ENCODE assay signal across 8 mouse cellular contexts in the genomic region with DNA sequence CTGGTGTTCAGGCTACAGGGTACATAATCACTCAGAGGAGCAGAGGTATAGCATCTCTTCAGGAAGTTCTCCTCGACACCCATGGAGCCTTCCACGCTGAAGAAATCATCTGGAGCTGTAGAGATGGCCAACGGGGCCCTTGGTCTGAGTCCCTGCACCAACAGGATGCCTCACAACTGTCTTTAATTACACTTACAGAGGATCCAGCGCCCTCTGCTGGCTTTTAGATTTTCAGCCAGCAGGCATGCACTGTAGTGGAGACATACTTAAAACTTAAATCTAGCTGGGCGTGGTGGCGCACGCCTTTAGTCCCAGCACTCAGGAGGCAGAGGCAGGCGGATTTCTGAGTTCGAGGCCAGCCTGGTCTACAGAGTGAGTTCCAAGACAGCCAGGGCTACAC. TPM values are rescaled to one million over a fixed set of nuclear protein-coding genes. Genes with fewer than 3 reads are reported as not detected.
DNase-seq lines count a peak whose midpoint lies in the region; TF ChIP-seq lines count a peak whose summit lies in the region.
"Had no signal": no experiment of that assay in that cellular context is flagged by ENCODE, and none has a peak within 500 bp of the region (broad histone marks: within the 10 kb centered on the region; RNA-seq: fewer than 3 reads in every experiment).

No protein-coding gene starts in this region.

- H3K4me1 ChIP-seq in bone marrow, adult 2 months (ENCODE audit: control insufficient read depth, insufficient read depth, low read length): peaks cover 2% of the 10 kb centered on the region; the same call in 1 of the 2 replicates

- WGBS in bone marrow, adult 2 months: 90% methylated on average over 9 of the region's 9 CpGs

- H3K27ac ChIP-seq in left cerebral cortex, adult 2 months: peak overlapping the region; percentile 42
- H3K27ac ChIP-seq in bone marrow, adult 2 months (ENCODE audit: control insufficient read depth, insufficient read depth, low read depth, low read length, poor library complexity): no peak overlapping the region
- H3K27ac ChIP-seq: heart, embryonic 13.5 days had no signal

- TF ChIP-seq POLR2A in bone marrow, adult 2 months (IDR thresholded peaks at IDR 0.05; ENCODE audit: borderline replicate concordance, control insufficient read depth, low read depth, low read length): no peak

- intact Hi-C loops in left cerebral cortex, adult 2 months (cut with DNase I): no loop called here
- intact Hi-C loops in left cerebral cortex, postnatal 10 days (cut with DNase I): no loop called here

- peak; percentile 16; the same call in 1 of the 2 replicates for TF ChIP-seq CTCF in left cerebral cortex, adult 2 months (IDR thresholded peaks at IDR 0.05)
- TF ChIP-seq CTCF in bone marrow, adult 2 months (IDR thresholded peaks at IDR 0.05; ENCODE audit: control insufficient read depth, insufficient read depth, low read length): 0 out of 2 replicates have a peak, but pooled peaks have one; percentile 2

- H3K4me3 ChIP-seq in left cerebral cortex, adult 2 months: no peak overlapping the region
- no peak overlapping the region for H3K4me3 ChIP-seq in bone marrow, adult 2 months (replicated peaks; ENCODE audit: control insufficient read depth, low read depth, low read length)
- H3K4me3 ChIP-seq: heart, embryonic 13.5 days had no signal

- DNase-seq in left cerebral cortex, adult 2 months (ENCODE audit: extremely low spot score in 1 of 2, low spot score in 2 of 2): no peak
- DNase-seq in left cerebral cortex, adult 8-10 months (ENCODE audit: low spot score in 2 of 2): no peak
- DNase-seq in ES-CJ7 (ENCODE audit: low read depth, low spot score): peak; percentile 78
- peak; percentile 19 for DNase-seq in retina, postnatal 1 day
- no peak for DNase-seq in right cerebral cortex, postnatal 4 days
- no peak for DNase-seq in left cerebral cortex, postnatal 10 days (ENCODE audit: extremely low spot score in 1 of 2, low spot score in 2 of 2)

RNA-seq across cellular contexts. Expression of a gene that starts 18.0 kb away (rescaled TPM):
- total RNA-seq in left cerebral cortex, adult 2 months (2021): 1 to 10 TPM; 1.6 to 3.3 TPM
- total RNA-seq in left cerebral cortex, adult 8-10 months (2022): 1 to 10 TPM; 1.3 to 4.8 (median 1.5) TPM
- 2.7 and 6.1 TPM in 2 replicates for polyA plus RNA-seq in bone marrow, adult 2 months (2011; ENCODE audit: insufficient read depth, insufficient read length, low replicate concordance, missing spikeins)
- 1 to 10 TPM; 2.9 to 4.4 TPM for total RNA-seq in left cerebral cortex, postnatal 10 days (2021)

RNA-seq across cellular contexts. Expression of a gene that starts 25.2 kb away (rescaled TPM):
- total RNA-seq in left cerebral cortex, adult 2 months (2021): 1 to 10 TPM; 1.6 to 1.7 TPM
- 1 to 10 TPM; 2.1 to 3.4 (median 2.7) TPM for total RNA-seq in left cerebral cortex, adult 8-10 months (2022)
- 37.7 and 70.0 TPM in 2 replicates for polyA plus RNA-seq in bone marrow, adult 2 months (2011; ENCODE audit: insufficient read depth, insufficient read length, low replicate concordance, missing spikeins)
- under 1 TPM; 0.66 to 0.75 TPM for total RNA-seq in left cerebral cortex, postnatal 10 days (2021)

RNA-seq across cellular contexts. Expression of a gene that starts 52.8 kb away (rescaled TPM):
- total RNA-seq in left cerebral cortex, adult 2 months (2021): 10 to 100 TPM; 86.2 to 88.2 TPM
- total RNA-seq in left cerebral cortex, adult 8-10 months (2022): 10 to 100 TPM; 70.2 to 84.1 (median 76.9) TPM
- 35.7 and 100 TPM in 2 replicates for polyA plus RNA-seq in bone marrow, adult 2 months (2011; ENCODE audit: insufficient read depth, insufficient read length, low replicate concordance, missing spikeins)
- total RNA-seq in left cerebral cortex, postnatal 10 days (2021): 10 to 100 TPM; 58.7 to 64.6 TPM

RNA-seq across cellular contexts. Expression of a gene that starts 53.9 kb away (rescaled TPM):
- total RNA-seq in left cerebral cortex, adult 2 months (2021): 1 to 10 TPM; 7.4 to 7.7 TPM
- 1 to 10 TPM; 6.0 to 8.4 (median 6.9) TPM for total RNA-seq in left cerebral cortex, adult 8-10 months (2022)
- 5.3 and 5.9 TPM in 2 replicates for polyA plus RNA-seq in bone marrow, adult 2 months (2011; ENCODE audit: insufficient read depth, insufficient read length, low replicate concordance, missing spikeins)
- 10 to 100 TPM in 1 of 2 experiments, 1 to 10 TPM in 1; 7.7 to 10.6 TPM for total RNA-seq in left cerebral cortex, postnatal 10 days (2021)

RNA-seq across cellular contexts. Expression of a gene that starts 57.0 kb away (rescaled TPM):
- total RNA-seq in left cerebral cortex, adult 2 months (2021): 10 to 100 TPM; 49.1 to 49.5 TPM
- total RNA-seq in left cerebral cortex, adult 8-10 months (2022): 10 to 100 TPM; 44.2 to 56.6 (median 52.6) TPM
- polyA plus RNA-seq in bone marrow, adult 2 months (2011; ENCODE audit: insufficient read depth, insufficient read length, low replicate concordance, missing spikeins): 117 and 133 TPM in 2 replicates
- total RNA-seq in left cerebral cortex, postnatal 10 days (2021): 10 to 100 TPM; 44.5 to 55.7 TPM

Comparison
In these comparisons a context has a peak if more than half of its experiments do, and no peak if none do; other contexts are left out.
1. DNase-seq: peak in ES-CJ7 (single experiment) and retina, postnatal 1 day (single experiment); none in left cerebral cortex, adult 2 months (0 of 2), left cerebral cortex, adult 8-10 months (0 of 2), right cerebral cortex, postnatal 4 days (single experiment) and left cerebral cortex, postnatal 10 days (0 of 2).